Mouse (Mus musculus) kidney, embryonic 15.5 days (tissue): ENCODE results near the gene AL732309.1. TPM values are rescaled to one million over a fixed set of nuclear protein-coding genes. Genes with fewer than 3 reads are reported as not detected.
A peak's percentile ranks its signal among the peaks of the same experiment; 100 is the strongest.
"Not testable (repeated sequence)": the region's sequence is repeated elsewhere in the genome, so short reads cannot be mapped to it uniquely, and the experiment has no call there.

Source experiments
- ATAC-seq: fragments of 200-750 bp; cut with Nextera tagmentation; replicated peaks from 2 replicates; pipeline ENCODE4 v1.8.0; 2017; ENCODE audit warnings: moderate TSS enrichment; ENCODE audit not compliant: low FRiP score
- H3K27ac ChIP-seq: fragments of 300-500 bp; sonication (generic); 2 replicates; pipeline ENCODE4 v1.5.1; 2015; ENCODE audit warnings: mild to moderate bottlenecking, inconsistent platforms
- H3K27me3 ChIP-seq: fragments of 300-500 bp; sonication (generic); 2 replicates; pipeline ENCODE4 v1.6.1; 2015; ENCODE audit warnings: inconsistent platforms
- H3K36me3 ChIP-seq: fragments of 300-500 bp; sonication (generic); 2 replicates; pipeline ENCODE4 v1.6.1; 2015; ENCODE audit warnings: inconsistent platforms
- H3K4me1 ChIP-seq: fragments of 300-500 bp; sonication (generic); 2 replicates; pipeline ENCODE4 v1.6.1; 2015; ENCODE audit warnings: inconsistent platforms
- H3K4me2 ChIP-seq: fragments of 300-500 bp; sonication (generic); 2 replicates; pipeline ENCODE4 v1.6.1; 2015; ENCODE audit warnings: moderate library complexity, mild to moderate bottlenecking, inconsistent platforms
- H3K4me3 ChIP-seq: fragments of 300-500 bp; sonication (generic); replicated peaks from 2 replicates; pipeline ENCODE4 v1.5.1; 2015; ENCODE audit warnings: mild to moderate bottlenecking, inconsistent platforms
- H3K9ac ChIP-seq: fragments of 300-500 bp; sonication (generic); 2 replicates; pipeline ENCODE4 v1.6.1; 2015; ENCODE audit warnings: mild to moderate bottlenecking, inconsistent platforms
- H3K9me3 ChIP-seq: fragments of 300-500 bp; sonication (generic); replicated peaks from 2 replicates; pipeline ENCODE4 v1.6.1; 2016; ENCODE audit warnings: inconsistent platforms
- WGBS: fragments of 180-500 bp; shearing (Covaris S2); methylation state at CpG from one replicate; pipeline ENCODE4 v1.1.7; 2015; ENCODE audit warnings: mixed read lengths; 5-methylcytosine and 5-hydroxymethylcytosine counted together
- polyA plus RNA-seq: library from polyadenylated mRNA; unstranded; fragments of >200 nt; fragmentation: Nextera tagmentation; extraction: Ambion mirVana; gene quantifications from 2 replicates; pipeline ENCODE4 v1.2.1, GENCODE M21; 2015

The AL732309.1 gene
- polyA plus RNA-seq, 1 experiment from 2014 or later = 5.4 TPM

DNA sequence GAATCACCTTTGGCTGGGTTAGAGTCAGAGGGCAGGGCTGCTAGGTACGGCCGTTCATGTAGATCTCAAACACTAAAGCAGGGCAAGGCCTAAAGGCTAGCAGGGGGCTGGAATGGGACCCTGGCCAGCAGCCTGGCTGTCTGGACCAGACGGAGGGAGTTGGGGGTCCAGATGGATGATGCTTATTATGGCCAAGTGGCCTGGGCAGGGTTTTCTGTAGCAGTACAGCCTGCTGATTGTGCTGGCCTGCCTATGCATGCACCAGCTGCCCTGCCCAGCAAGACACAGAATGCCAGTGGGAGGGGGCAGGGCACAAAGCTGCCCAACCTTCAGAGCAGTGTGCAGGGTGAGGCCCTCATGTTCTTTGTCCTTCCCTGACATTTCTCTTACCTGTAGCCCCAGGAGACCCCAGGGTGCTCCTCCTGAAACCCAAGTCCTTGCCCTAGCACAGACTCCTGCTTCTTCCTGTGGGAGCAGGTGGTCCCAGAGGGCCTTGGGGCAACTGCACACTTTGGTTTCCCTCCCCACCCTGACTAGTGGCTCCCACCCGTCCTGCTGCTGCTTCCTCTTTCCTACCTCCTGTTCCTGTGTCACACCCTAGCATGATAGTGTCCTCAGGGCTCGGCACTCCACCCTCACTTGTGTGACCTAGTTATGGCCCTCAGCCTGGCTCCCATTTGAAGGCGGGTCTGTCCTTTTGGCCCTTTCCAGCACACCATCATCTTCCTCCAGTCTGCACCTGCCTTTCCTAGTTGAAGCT lies 19.4 kb upstream of the AL732309.1 start:
- peaks cover 59% of the 10 kb centered on the region for H3K4me1 ChIP-seq
- peak overlapping the region; percentile 97 for H3K4me2 ChIP-seq
- 71% methylated on average over 6 of the region's 6 CpGs for WGBS
- H3K9ac ChIP-seq = peak overlapping the region; percentile 2; the same call in 1 of the 2 replicates
- H3K36me3 ChIP-seq = peaks cover 25% of the 10 kb centered on the region
- no peaks in the 10 kb centered on the region for H3K9me3 ChIP-seq
- H3K4me3 ChIP-seq = peak overlapping the region; percentile 10; the same call in 1 of the 2 replicates
- ATAC-seq = no peak
- H3K27me3 ChIP-seq = peaks cover 11% of the 10 kb centered on the region
- no peak overlapping the region for H3K27ac ChIP-seq

DNA sequence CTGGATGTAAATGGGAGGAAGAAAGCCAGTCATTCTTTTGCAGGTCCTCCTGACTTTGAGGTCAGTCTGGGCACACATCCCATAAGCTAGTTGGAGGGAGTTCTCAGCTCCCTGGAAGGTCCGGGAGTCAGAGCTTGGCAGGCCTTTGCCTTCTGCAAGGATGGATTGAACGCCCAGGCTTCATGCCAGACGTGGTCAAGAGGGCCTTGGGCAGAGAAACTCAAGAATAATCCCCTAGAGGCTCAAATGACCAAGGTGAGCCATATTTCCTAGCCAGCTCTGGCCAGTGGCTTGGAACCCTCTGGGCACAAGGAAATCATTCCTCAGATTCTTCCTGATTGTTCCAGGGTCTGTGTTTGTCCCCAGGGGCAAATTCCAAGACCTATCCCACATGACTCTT lies 18.2 kb upstream of the AL732309.1 start:
- H3K4me2 ChIP-seq = peak overlapping the region; percentile 97; the same call in 1 of the 2 replicates
- H3K27ac ChIP-seq = no peak overlapping the region
- H3K36me3 ChIP-seq = peaks cover 15% of the 10 kb centered on the region
- H3K27me3 ChIP-seq = peaks cover 11% of the 10 kb centered on the region
- no peak for ATAC-seq
- peaks cover 52% of the 10 kb centered on the region for H3K4me1 ChIP-seq
- H3K4me3 ChIP-seq = no peak overlapping the region
- WGBS = 78% methylated on average over 3 of the region's 3 CpGs
- no peaks in the 10 kb centered on the region for H3K9me3 ChIP-seq
- H3K9ac ChIP-seq = no peak overlapping the region

DNA sequence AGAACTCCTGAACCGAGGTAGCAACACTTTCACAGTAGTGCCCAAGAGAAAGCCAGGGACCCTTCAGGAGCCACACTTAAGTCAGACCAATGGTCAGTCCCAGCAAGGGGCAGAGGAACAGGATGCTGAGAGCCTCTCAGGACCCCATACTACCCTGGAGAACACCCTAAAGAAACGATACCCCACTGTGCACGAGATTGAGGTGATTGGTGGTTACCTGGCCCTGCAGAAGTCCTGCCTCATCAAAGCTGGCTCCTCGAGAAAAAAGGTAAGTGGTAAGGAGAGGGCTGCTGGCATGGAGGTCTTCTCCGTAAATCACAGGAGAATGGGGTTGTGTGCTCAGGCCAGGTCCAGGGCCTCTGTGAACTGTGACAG lies 17.6 kb upstream of the AL732309.1 start:
- 78% methylated on average over 5 of the region's 5 CpGs for WGBS
- H3K27ac ChIP-seq = no peak overlapping the region
- peak overlapping the region; percentile 66; the same call in 1 of the 2 replicates for H3K9ac ChIP-seq
- H3K36me3 ChIP-seq = peaks cover 9% of the 10 kb centered on the region
- no peaks in the 10 kb centered on the region for H3K9me3 ChIP-seq
- peak overlapping the region; percentile 97 for H3K4me2 ChIP-seq
- ATAC-seq = no peak
- H3K27me3 ChIP-seq = peaks cover 11% of the 10 kb centered on the region
- H3K4me1 ChIP-seq = peaks cover 52% of the 10 kb centered on the region
- peak overlapping the region; percentile 76; the same call in 1 of the 2 replicates for H3K4me3 ChIP-seq

DNA sequence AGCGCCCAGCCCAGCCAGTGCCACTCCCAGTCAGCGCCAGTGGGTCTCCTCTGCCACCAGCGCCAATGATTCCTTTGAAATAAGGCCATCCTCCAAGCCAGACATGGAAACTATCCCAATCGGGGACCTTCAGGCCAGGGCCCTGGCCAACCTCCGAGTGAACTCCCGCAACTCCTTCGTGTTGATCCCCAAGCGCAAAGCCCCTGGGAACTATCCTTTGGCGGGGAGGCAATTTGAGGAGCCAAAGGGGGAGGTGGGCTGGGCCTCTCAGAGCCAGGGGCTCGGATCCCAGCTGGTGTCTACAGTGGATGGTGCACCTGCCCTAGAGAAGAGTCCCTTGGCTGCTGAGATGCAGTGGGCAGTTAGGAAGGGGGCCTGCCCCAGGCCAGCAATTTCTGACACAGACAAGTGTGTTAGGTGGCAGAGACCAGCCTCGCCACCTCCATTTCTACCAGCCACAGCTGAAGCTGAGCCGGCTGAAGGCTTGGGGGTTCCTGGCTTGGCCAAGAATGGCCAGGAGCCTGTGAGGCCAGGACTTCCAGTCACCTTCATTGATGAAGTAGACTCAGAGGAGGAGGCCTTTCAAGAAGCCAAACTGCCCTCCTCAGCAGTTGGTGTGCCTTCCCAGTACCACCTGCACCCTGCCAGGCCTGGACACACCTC lies 17.1 kb upstream of the AL732309.1 start:
- Histone ChIP-seq H3K4me3 (peak overlapping the region; percentile 76), H3K36me3 (peaks cover 4% of the 10 kb centered on the region), H3K9ac (peak overlapping the region; percentile 66), H3K4me2 (peak overlapping the region; percentile 97), H3K9me3 (no peaks in the 10 kb centered on the region), H3K27me3 (peaks cover 11% of the 10 kb centered on the region), H3K27ac (no peak overlapping the region), H3K4me1 (peaks cover 52% of the 10 kb centered on the region)
- WGBS = 19% methylated on average over 12 of the region's 12 CpGs
- ATAC-seq = no peak

DNA sequence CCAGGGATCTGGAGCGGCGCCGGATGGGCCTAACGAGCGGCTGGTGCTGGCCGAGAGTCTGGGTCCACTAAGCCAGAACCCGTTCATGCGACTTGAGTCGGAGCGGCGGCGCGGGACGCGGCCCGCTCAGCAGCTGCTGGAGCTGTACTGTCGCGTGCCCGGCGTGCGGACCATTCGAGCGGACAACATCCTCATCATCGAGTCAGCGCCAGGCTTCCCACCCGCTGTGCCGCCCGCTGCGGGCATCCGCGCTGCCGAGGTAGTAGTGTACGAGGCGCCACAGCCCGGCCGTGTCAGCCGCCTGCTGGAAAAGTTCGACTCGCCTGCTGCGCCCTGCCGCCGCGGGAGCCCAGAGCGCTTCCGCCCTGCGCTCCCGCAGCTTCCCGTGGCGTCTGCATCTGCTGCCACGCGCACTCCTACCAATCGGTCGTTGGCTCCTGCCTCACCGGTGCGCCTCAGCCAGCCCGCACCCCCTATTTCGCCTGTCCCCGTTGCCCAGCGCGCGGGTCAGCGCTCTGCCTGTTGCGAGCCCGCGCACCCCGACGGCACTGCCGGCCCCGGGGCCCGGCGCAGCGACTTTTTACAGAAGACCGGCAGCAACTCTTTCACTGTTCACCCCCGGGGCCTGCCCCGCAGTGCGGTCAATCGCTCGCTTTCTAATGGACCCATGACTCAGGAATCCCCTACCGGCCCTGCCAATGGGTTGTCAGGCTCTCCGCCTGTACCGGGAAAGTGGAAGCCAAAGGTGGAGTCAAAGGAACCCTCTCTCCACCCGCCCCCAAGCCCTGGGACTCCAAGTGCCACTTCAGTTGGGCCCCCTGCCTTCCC lies 16.3 kb upstream of the AL732309.1 start:
- H3K9me3 ChIP-seq = no peaks in the 10 kb centered on the region
- peak overlapping the region; percentile 76 for H3K4me3 ChIP-seq
- peaks cover 52% of the 10 kb centered on the region for H3K4me1 ChIP-seq
- WGBS = under 1% methylated on average over 82 of the region's 82 CpGs
- H3K4me2 ChIP-seq = peak overlapping the region; percentile 97
- peak overlapping the region; percentile 66 for H3K9ac ChIP-seq
- peak; percentile 9; the same call in 1 of the 2 replicates for ATAC-seq
- H3K27ac ChIP-seq = peak overlapping the region; percentile 76
- H3K27me3 ChIP-seq = peaks cover 11% of the 10 kb centered on the region
- no peaks in the 10 kb centered on the region for H3K36me3 ChIP-seq

DNA sequence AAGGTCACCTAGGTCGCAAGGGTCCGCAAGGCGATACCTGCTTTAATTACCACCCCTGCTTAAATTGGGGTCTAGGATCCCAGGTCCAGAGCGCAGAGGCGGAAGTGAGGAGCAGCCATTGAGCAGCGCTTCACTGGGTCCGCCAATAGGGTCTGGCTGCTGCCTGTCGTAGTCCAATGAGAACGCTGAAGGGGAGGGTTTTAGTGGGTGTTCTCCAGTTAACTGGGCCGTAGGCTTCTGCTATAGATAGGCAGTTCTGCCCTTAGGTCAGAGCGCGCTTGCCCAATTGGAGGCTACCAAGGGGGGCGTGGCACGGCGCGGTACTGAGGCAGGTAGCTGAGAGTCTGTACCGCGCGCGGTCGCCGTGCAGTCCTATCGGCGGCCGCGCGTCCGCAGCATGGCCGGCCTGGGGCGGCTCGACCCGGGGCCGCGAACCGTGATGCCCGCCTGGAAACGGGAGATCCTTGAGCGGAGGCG lies 15.7 kb upstream of the AL732309.1 start, which contains the start of gene Tprn:
Tprn (plus strand) TSS at position 328 of the 477 bp plus-strand sequence.
- Histone ChIP-seq H3K4me1 (peaks cover 50% of the 10 kb centered on the region), H3K4me3 (peak within 1 kb of the TSS; percentile 76), H3K4me2 (peak within 1 kb of the TSS; percentile 97), H3K27ac (peak within 1 kb of the TSS; percentile 76), H3K9ac (peak within 1 kb of the TSS; percentile 66), H3K9me3 (no peaks in the 10 kb centered on the region), H3K36me3 (no peaks in the 10 kb centered on the region), H3K27me3 (peaks cover 11% of the 10 kb centered on the region)
- peak; percentile 98 for ATAC-seq
- WGBS = under 1% methylated on average over 39 of the region's 39 CpGs

DNA sequence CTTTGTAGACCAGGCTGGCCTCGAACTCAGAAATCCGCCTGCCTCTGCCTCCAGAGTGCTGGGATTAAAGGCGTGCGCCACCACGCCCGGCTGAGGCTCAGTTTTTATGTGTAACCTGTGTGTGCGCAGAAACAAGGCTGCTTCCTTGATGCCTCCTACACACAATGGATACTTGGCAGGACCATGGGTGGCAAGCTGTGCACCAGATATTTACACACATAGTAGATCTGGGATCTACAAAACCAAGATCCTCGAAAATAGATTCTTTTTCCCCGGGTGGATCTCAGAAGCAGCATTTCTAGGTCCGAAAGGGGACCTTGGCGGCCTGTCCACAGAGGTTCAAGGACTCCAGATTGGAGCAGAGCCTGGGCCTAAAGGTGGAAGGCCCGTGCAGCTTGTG lies 15.2 kb upstream of the AL732309.1 start:
- Histone ChIP-seq H3K9me3 (no peaks in the 10 kb centered on the region), H3K4me2 (peak overlapping the region; percentile 97), H3K27me3 (peaks cover 11% of the 10 kb centered on the region), H3K4me3 (peak overlapping the region; percentile 76), H3K27ac (peak overlapping the region; percentile 42), H3K9ac (peak overlapping the region; percentile 35; the same call in 1 of the 2 replicates), H3K36me3 (no peaks in the 10 kb centered on the region), H3K4me1 (peaks cover 48% of the 10 kb centered on the region)
- WGBS = 51% methylated on average over 12 of the region's 12 CpGs
- ATAC-seq = peak; percentile 24

DNA sequence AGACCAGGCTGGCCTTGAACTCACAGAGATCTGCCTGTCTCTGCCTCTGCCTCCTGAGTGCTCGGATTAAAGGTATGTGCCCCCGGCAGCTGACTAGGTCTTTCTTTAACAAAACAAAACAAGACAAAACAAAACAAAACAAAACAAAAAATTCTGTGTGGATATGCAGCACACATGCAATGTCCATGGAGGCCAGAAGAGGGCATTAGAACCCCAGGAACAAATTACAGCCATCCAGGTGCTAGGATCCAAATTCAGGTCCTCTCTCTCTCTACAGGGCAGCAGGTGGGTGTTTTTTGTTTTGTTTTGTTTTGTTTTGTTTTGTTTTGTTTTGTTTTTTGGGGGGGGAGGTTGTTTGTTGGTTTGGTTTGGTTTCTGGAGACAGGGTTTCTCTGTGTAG lies 12.2 kb upstream of the AL732309.1 start:
- Histone ChIP-seq H3K4me2 (no peak overlapping the region), H3K4me3 (no peak overlapping the region), H3K9ac (no peak overlapping the region), H3K4me1 (peaks cover 36% of the 10 kb centered on the region), H3K27me3 (peaks cover 5% of the 10 kb centered on the region), H3K36me3 (no peaks in the 10 kb centered on the region), H3K27ac (no peak overlapping the region), H3K9me3 (no peaks in the 10 kb centered on the region)
- no peak for ATAC-seq
- 60% methylated on average over 2 of the region's 2 CpGs for WGBS

DNA sequence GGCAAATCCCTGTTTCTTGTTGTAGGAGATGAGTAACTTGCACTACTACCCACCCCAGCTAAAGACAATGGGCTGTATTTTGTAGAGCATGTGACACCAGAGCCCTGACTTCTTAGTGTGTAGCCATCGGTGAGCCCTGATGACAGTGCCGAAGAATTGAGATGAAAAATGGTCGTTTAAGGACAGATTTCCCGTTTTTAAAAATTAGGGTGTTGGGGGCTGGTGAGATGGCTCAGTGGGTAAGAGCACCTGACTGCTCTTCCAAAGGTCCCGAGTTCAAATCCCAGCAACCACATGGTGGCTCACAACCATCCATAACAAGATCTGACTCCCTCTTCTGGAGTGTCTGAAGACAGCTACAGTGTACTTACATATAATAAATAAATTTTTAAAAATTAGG lies 10.6 kb upstream of the AL732309.1 start:
- 84% methylated on average over 5 of the region's 5 CpGs for WGBS
- Histone ChIP-seq H3K36me3 (peaks cover 14% of the 10 kb centered on the region), H3K4me1 (peaks cover 24% of the 10 kb centered on the region)
- not testable (repeated sequence) for H3K27me3 ChIP-seq, H3K4me3 ChIP-seq, H3K4me2 ChIP-seq, H3K27ac ChIP-seq, ATAC-seq, H3K9ac ChIP-seq, H3K9me3 ChIP-seq

DNA sequence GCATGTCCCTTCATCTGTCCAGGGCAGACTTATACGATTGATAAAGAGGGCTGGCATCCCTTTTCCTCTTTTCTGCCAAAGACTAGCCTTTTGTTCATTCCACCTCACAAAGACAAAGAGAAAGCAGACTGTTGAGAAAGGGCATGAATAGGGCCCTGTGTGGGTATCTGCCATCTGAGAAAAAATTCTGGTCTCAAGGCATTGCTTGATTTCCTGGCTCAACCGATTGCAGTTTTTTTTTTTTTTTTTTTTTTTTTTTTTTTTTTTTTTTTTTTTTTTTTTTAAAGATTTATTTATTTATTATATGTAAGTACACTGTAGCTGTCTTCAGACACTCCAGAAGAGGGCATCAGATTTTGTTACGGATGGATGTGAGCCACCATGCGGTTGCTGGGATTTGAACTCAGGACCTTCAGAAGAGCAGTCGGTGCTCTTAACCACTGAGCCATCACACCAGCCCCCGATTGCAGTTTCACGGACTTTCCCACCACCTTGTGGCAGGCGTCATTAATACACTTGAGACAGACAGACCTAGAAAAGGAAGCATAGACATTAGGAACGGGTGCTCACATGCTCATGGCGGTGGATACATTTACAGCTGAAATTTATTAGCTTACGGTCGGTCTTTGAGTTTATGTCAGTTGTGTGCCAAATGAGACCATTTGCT lies 9.9 kb upstream of the AL732309.1 start:
- Histone ChIP-seq H3K4me1 (peaks cover 20% of the 10 kb centered on the region), H3K9ac (peak overlapping the region; percentile 84; the same call in 1 of the 2 replicates), H3K4me3 (peak overlapping the region; percentile 75), H3K36me3 (peaks cover 21% of the 10 kb centered on the region), H3K4me2 (peak overlapping the region; percentile 89)
- WGBS = 56% methylated on average over 12 of the region's 12 CpGs
- H3K9me3 ChIP-seq, H3K27ac ChIP-seq, ATAC-seq, H3K27me3 ChIP-seq: not testable (repeated sequence)

DNA sequence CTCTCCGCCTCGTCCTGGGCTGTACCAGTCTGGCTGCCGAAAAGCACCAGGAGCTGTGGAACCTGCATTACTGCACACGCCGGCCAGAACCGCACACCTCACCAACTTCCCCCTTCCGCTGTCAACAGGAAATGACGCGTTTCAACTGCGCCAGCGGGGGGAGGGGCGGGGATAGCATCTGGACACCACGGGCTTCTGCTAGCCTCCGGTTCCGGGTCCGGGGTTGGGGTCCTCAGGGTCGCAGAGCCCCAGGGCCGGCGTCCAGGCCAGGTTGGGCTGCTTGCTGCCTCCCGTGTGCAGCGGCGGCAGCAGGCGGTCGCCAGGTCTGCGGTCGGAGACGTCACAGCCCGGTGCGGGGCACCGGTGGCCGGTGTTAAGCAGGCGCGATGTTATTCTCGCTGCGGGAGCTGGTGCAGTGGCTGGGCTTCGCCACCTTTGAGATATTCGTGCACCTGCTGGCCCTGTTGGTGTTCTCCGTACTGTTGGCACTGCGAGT lies 8.7 kb upstream of the AL732309.1 start, which contains the start of gene Tmem203:
Tmem203 (plus strand) TSS at position 156 of the 496 bp plus-strand sequence.
- under 1% methylated on average over 39 of the region's 39 CpGs for WGBS
- peak within 1 kb of the TSS; percentile 75 for H3K4me3 ChIP-seq

More for the DNA sequence above, 8.7 kb upstream of the AL732309.1 start, which contains the start of gene Tmem203:
- Histone ChIP-seq H3K4me2 (peak within 1 kb of the TSS; percentile 89), H3K27ac (peak within 1 kb of the TSS; percentile 81), H3K9ac (peak within 1 kb of the TSS; percentile 84), H3K27me3 (no peaks in the 10 kb centered on the region), H3K9me3 (no peaks in the 10 kb centered on the region), H3K36me3 (peaks cover 33% of the 10 kb centered on the region), H3K4me1 (peaks cover 20% of the 10 kb centered on the region)
- ATAC-seq = peak; percentile 82
